Mouse (Mus musculus): Measurements from ENCODE around the gene Psma5. TPM values are rescaled to one million over a fixed set of nuclear protein-coding genes. Genes with fewer than 3 reads are reported as not detected.

Psma5 gene
- polyA plus RNA-seq, 1 experiment from 2014 or later, result 241 TPM

DNA sequence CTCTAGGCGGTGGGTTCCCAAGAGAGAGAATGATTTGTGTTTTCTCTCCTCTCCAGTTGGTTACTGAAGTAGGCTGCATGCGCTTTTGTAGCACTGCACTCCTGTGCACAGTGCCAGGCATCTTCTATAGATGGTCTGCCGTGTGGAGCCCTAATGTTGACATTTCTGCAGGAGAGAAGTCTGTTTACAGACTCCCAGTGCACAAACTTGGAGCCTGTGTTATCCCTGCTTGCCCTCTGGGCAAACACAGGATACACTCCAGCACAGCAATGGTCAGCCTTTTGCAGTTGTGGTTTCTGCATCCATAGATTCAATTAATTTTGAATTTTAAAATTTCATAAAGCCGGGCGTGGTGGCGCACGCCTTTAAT, 40.3 kb downstream of the Psma5 start:
- 74% methylated on average over 7 of the region's 7 CpGs for WGBS
- no peaks in the 10 kb centered on the region for H3K9me3 ChIP-seq
- no peak for ATAC-seq (ENCODE audit: low FRiP score)
- no peak overlapping the region for H3K4me3 ChIP-seq (replicated peaks)
- peaks cover 44% of the 10 kb centered on the region for H3K4me1 ChIP-seq
- H3K36me3 ChIP-seq (replicated peaks), result no peaks in the 10 kb centered on the region
- no peak overlapping the region for H3K4me2 ChIP-seq
- peak overlapping the region; percentile 42; the same call in 1 of the 2 replicates for H3K27ac ChIP-seq
- no peaks in the 10 kb centered on the region for H3K27me3 ChIP-seq
- H3K9ac ChIP-seq, result no peak overlapping the region

- H3K4me1 ChIP-seq, result peaks cover 43% of the 10 kb centered on the region
- 58% methylated on average over 7 of the region's 7 CpGs for WGBS
- no peak overlapping the region for H3K4me2 ChIP-seq
- H3K9me3 ChIP-seq, result no peaks in the 10 kb centered on the region
- peak overlapping the region; percentile 1; the same call in 1 of the 2 replicates for H3K27ac ChIP-seq
- no peak overlapping the region for H3K9ac ChIP-seq
- H3K36me3 ChIP-seq (replicated peaks), result no peaks in the 10 kb centered on the region
- no peaks in the 10 kb centered on the region for H3K27me3 ChIP-seq
- peak; percentile 39; the same call in 1 of the 2 replicates for ATAC-seq (ENCODE audit: low FRiP score)
- H3K4me3 ChIP-seq (replicated peaks), result no peak overlapping the region
Observed at GRCm38 (mm10) chr3:108297603-108298553, 41.2 kb downstream of the Psma5 start.

GRCm38 (mm10) chr3:108300455-108301030, 43.8 kb downstream of the Psma5 start:
- peaks cover 30% of the 10 kb centered on the region for H3K4me1 ChIP-seq
- H3K4me3 ChIP-seq (replicated peaks), result no peak overlapping the region
- no peak overlapping the region for H3K27ac ChIP-seq
- no peaks in the 10 kb centered on the region for H3K9me3 ChIP-seq
- H3K4me2 ChIP-seq, result no peak overlapping the region
- H3K36me3 ChIP-seq (replicated peaks), result no peaks in the 10 kb centered on the region
- WGBS, result 89% methylated on average over 6 of the region's 6 CpGs
- no peak overlapping the region for H3K9ac ChIP-seq
- H3K27me3 ChIP-seq, result no peaks in the 10 kb centered on the region
- ATAC-seq (ENCODE audit: low FRiP score), result no peak

DNA sequence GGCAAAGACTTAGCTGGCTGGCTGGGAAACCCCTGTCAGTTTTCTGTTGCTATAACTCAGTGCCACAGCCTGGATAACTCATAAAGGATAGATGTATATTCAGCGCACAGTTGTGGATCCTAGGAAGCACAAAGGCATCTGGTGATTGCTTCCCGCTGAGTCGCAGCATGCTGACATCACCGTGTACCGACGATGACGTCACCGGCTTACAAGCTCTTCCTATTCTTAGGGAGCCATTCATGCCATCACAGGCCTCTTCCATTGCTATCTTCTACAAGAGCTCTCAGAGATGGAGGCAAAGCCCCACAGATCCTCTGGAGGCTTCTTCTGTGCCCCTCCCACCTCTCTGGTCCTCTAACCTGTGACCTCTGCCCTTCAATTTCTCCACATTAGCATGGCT, 47.0 kb downstream of the Psma5 start:
- H3K4me3 ChIP-seq (replicated peaks), result no peak overlapping the region
- H3K36me3 ChIP-seq (replicated peaks), result no peaks in the 10 kb centered on the region
- no peak overlapping the region for H3K4me2 ChIP-seq
- H3K27ac ChIP-seq, result no peak overlapping the region
- H3K9me3 ChIP-seq, result no peaks in the 10 kb centered on the region
- H3K27me3 ChIP-seq, result no peaks in the 10 kb centered on the region
- no peak for ATAC-seq (ENCODE audit: low FRiP score)
- H3K4me1 ChIP-seq, result peaks cover 17% of the 10 kb centered on the region
- 95% methylated on average over 8 of the region's 8 CpGs for WGBS
- H3K9ac ChIP-seq, result no peak overlapping the region

DNA sequence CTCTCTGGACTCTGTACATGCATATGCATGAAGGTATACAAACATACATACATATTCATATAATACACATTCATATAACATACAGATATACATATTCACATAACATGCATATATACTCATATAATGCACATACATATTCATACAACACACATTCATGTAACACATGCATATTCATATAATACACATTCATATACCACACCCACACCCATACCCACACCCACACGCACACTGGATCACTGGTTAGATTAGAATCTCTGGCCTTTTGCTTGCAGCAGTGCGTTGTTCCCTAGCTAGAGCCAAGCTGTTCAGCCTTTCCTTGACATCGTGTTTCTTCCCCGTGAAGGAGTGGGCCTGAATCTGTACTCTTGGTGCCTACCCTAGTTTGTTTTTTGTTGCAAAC, 48.0 kb downstream of the Psma5 start:
- ATAC-seq (ENCODE audit: low FRiP score), result no peak
- Histone ChIP-seq H3K36me3 (replicated peaks) (peaks cover under 1% of the 10 kb centered on the region; the same call in 1 of the 2 replicates), H3K4me1 (peaks cover 17% of the 10 kb centered on the region), H3K4me2 (no peak overlapping the region), H3K27ac (no peak overlapping the region), H3K9me3 (no peaks in the 10 kb centered on the region), H3K4me3 (replicated peaks) (no peak overlapping the region), H3K9ac (no peak overlapping the region), H3K27me3 (no peaks in the 10 kb centered on the region)
- WGBS, result 94% methylated on average over 4 of the region's 4 CpGs

GRCm38 (mm10) chr3:108306387-108306786, 49.7 kb downstream of the Psma5 start:
- Histone ChIP-seq H3K4me2 (no peak overlapping the region), H3K27me3 (no peaks in the 10 kb centered on the region), H3K4me3 (replicated peaks) (no peak overlapping the region), H3K27ac (no peak overlapping the region), H3K9me3 (no peaks in the 10 kb centered on the region), H3K9ac (no peak overlapping the region), H3K4me1 (peaks cover 17% of the 10 kb centered on the region), H3K36me3 (replicated peaks) (peaks cover 13% of the 10 kb centered on the region)
- WGBS, result 78% methylated on average over 3 of the region's 3 CpGs
- no peak for ATAC-seq (ENCODE audit: low FRiP score)

DNA sequence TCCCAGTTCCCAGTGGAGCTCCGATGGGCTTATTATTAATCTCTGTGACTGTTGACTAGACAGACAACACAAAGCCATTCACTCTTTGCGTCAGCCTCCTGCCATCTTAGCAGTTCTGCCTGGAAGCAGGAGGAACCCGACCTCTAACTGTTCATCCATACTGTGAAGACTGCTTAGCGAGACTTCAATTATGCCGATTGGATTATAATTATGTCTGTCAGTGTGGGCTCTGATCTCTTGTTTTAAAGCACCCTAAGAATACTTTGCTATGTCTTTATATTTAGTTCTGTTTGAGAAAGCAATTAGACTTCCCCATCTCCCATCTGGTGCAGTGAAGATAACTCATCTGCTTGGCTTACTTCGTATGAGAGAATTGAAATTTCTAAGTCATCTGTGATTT, 50.8 kb downstream of the Psma5 start:
- Histone ChIP-seq H3K36me3 (replicated peaks) (peaks cover 17% of the 10 kb centered on the region), H3K4me3 (replicated peaks) (no peak overlapping the region), H3K27me3 (no peaks in the 10 kb centered on the region), H3K9me3 (no peaks in the 10 kb centered on the region), H3K4me2 (no peak overlapping the region), H3K9ac (no peak overlapping the region), H3K27ac (no peak overlapping the region), H3K4me1 (peaks cover 17% of the 10 kb centered on the region)
- 67% methylated on average over 6 of the region's 6 CpGs for WGBS
- no peak for ATAC-seq (ENCODE audit: low FRiP score)

- Histone ChIP-seq H3K4me3 (replicated peaks) (no peak overlapping the region), H3K9me3 (no peaks in the 10 kb centered on the region), H3K27me3 (no peaks in the 10 kb centered on the region), H3K27ac (no peak overlapping the region), H3K36me3 (replicated peaks) (peaks cover 17% of the 10 kb centered on the region), H3K4me1 (peaks cover 11% of the 10 kb centered on the region), H3K4me2 (no peak overlapping the region), H3K9ac (no peak overlapping the region)
- ATAC-seq (ENCODE audit: low FRiP score), result no peak
Observed at GRCm38 (mm10) chr3:108310921-108311341, 54.2 kb downstream of the Psma5 start.

GRCm38 (mm10) chr3:108311688-108312087, 55.0 kb downstream of the Psma5 start:
- no peak overlapping the region for H3K9ac ChIP-seq
- no peak overlapping the region for H3K4me3 ChIP-seq (replicated peaks)
- H3K4me1 ChIP-seq, result peaks cover 4% of the 10 kb centered on the region; the same call in 1 of the 2 replicates
- H3K4me2 ChIP-seq, result no peak overlapping the region
- no peaks in the 10 kb centered on the region for H3K9me3 ChIP-seq
- no peaks in the 10 kb centered on the region for H3K27me3 ChIP-seq
- no peak overlapping the region for H3K27ac ChIP-seq
- H3K36me3 ChIP-seq (replicated peaks), result peaks cover 17% of the 10 kb centered on the region
- WGBS, result 92% methylated on average over 4 of the region's 4 CpGs
- no peak for ATAC-seq (ENCODE audit: low FRiP score)

- Histone ChIP-seq H3K4me2 (no peak overlapping the region), H3K27ac (no peak overlapping the region), H3K4me3 (replicated peaks) (no peak overlapping the region), H3K9ac (no peak overlapping the region), H3K9me3 (no peaks in the 10 kb centered on the region), H3K36me3 (replicated peaks) (peaks cover 17% of the 10 kb centered on the region), H3K27me3 (no peaks in the 10 kb centered on the region), H3K4me1 (no peaks in the 10 kb centered on the region; the same call in 1 of the 2 replicates)
- ATAC-seq (ENCODE audit: low FRiP score), result no peak
Observed at GRCm38 (mm10) chr3:108312414-108312813, 55.7 kb downstream of the Psma5 start.

GRCm38 (mm10) chr3:108313138-108313537, 56.4 kb downstream of the Psma5 start:
- 92% methylated on average over 4 of the region's 4 CpGs for WGBS
- ATAC-seq (ENCODE audit: low FRiP score), result no peak
- Histone ChIP-seq H3K4me1 (no peaks in the 10 kb centered on the region), H3K4me2 (no peak overlapping the region), H3K27me3 (no peaks in the 10 kb centered on the region), H3K9me3 (no peaks in the 10 kb centered on the region), H3K9ac (no peak overlapping the region), H3K27ac (no peak overlapping the region), H3K36me3 (replicated peaks) (peaks cover 17% of the 10 kb centered on the region), H3K4me3 (replicated peaks) (no peak overlapping the region)

- Histone ChIP-seq H3K27ac (no peak overlapping the region), H3K9me3 (no peaks in the 10 kb centered on the region), H3K4me2 (no peak overlapping the region), H3K4me3 (replicated peaks) (no peak overlapping the region), H3K9ac (no peak overlapping the region), H3K36me3 (replicated peaks) (peaks cover 17% of the 10 kb centered on the region), H3K27me3 (no peaks in the 10 kb centered on the region), H3K4me1 (no peaks in the 10 kb centered on the region; the same call in 1 of the 2 replicates)
- no peak for ATAC-seq (ENCODE audit: low FRiP score)
- 67% methylated on average over 8 of the region's 8 CpGs for WGBS
Observed at GRCm38 (mm10) chr3:108314038-108314675, 57.4 kb downstream of the Psma5 start.

All from forebrain, embryonic 12.5 days (tissue).